8 mouse cellular contexts compared by ENCODE assay signal in genomic region chr7:67758858-67759628, GRCm38 (mm10). TPM values are rescaled to one million over a fixed set of nuclear protein-coding genes. Genes with fewer than 3 reads are reported as not detected.
DNase-seq lines count a peak whose midpoint lies in the region; ATAC-seq and TF ChIP-seq lines count a peak whose summit lies in the region.

No protein-coding gene starts in this region.

- H3K4me3 ChIP-seq in cortical plate, adult 2 months (ENCODE audit: insufficient read depth, low read length): peak overlapping the region; percentile 59
- peak overlapping the region; percentile 55 for H3K4me3 ChIP-seq in liver, embryonic 12.5 days

- no peak overlapping the region for H3K9ac ChIP-seq in liver, embryonic 12.5 days

- DNase-seq in spleen, postnatal 10 days (ENCODE audit: low spot score in 2 of 2): peak; percentile 5 to 16
- no peak for DNase-seq in spleen, postnatal 14 days (ENCODE audit: low spot score in 2 of 2)
- peak; percentile 40 to 70 for DNase-seq in gastrocnemius, postnatal 4 days (ENCODE audit: low spot score in 2 of 2)
- peak; percentile 23 to 62 for DNase-seq in kidney, postnatal 36 days
- peak; percentile 63 for DNase-seq in neural tube, embryonic 10.5 days (ENCODE audit: extremely low spot score, low spot score)
- peak; percentile 12 for DNase-seq in thymus, postnatal 25 days

- no peaks in the 10 kb centered on the region for H3K9me3 ChIP-seq in liver, embryonic 12.5 days (replicated peaks)

- peaks cover 74% of the 10 kb centered on the region for H3K27me3 ChIP-seq in liver, embryonic 12.5 days (replicated peaks)

- no peak for TF ChIP-seq POLR2A in cortical plate, adult 2 months (IDR thresholded peaks at IDR 0.05; ENCODE audit: extremely low read depth, insufficient read depth, low read length)

- peak; percentile 43; the same call in 1 of the 2 replicates for ATAC-seq in liver, embryonic 12.5 days

- H3K36me3 ChIP-seq in liver, embryonic 12.5 days: no peaks in the 10 kb centered on the region

- 1% methylated on average over 92 of the region's 92 CpGs for WGBS in liver, embryonic 12.5 days (ENCODE audit: insufficient replicate concordance)

- no peaks in the 10 kb centered on the region for H3K4me1 ChIP-seq in cortical plate, adult 2 months (ENCODE audit: control insufficient read depth, insufficient read depth, low read length)
- peaks cover 15% of the 10 kb centered on the region for H3K4me1 ChIP-seq in liver, embryonic 12.5 days

- no peak for TF ChIP-seq CTCF in cortical plate, adult 2 months (IDR thresholded peaks at IDR 0.05; ENCODE audit: extremely low read depth, insufficient read depth, low read length)

- peak overlapping the region; percentile 81 for H3K4me2 ChIP-seq in liver, embryonic 12.5 days

- H3K27ac ChIP-seq in cortical plate, adult 2 months (ENCODE audit: insufficient read depth, low read length): peak overlapping the region; percentile 81
- no peak overlapping the region for H3K27ac ChIP-seq in liver, embryonic 12.5 days

RNA-seq across cellular contexts. Expression of gene Synm, which starts 0.5 kb away (rescaled TPM):
- polyA plus RNA-seq in cortical plate, adult 2 months (2012; rRNA removed): 12.0 and 13.6 TPM in 2 replicates
- total RNA-seq in gastrocnemius, postnatal 4 days (2021): 10 to 100 TPM; 28.3 to 34.2 TPM
- 0.13 and 0.17 TPM in 2 replicates for polyA plus RNA-seq in liver, embryonic 12.5 days (2016; fragmentation: Nextera tagmentation; extraction: Ambion mirVana)

Comparison
In these comparisons a context has a peak if more than half of its experiments do, and no peak if none do; other contexts are left out.
1. DNase-seq: peak in spleen, postnatal 10 days (2 of 2), gastrocnemius, postnatal 4 days (2 of 2), kidney, postnatal 36 days (2 of 2), neural tube, embryonic 10.5 days (single experiment) and thymus, postnatal 25 days (single experiment); none in spleen, postnatal 14 days (0 of 2).
2. RNA of gene Synm, which starts 0.5 kb away (polyA plus RNA-seq): 12.0 to 13.6 TPM in cortical plate, adult 2 months; 0.13 to 0.17 TPM in liver, embryonic 12.5 days; every median in the first group is over 10 times any median in the second.